Mouse (Mus musculus) CH12.LX (cell line): ENCODE results near the gene A730009L09Rik. TPM values are rescaled to one million over a fixed set of nuclear protein-coding genes. Genes with fewer than 3 reads are reported as not detected.
A peak's percentile ranks its signal among the peaks of the same experiment; 100 is the strongest.

Experiments used
- DNase-seq: peaks from one replicate; pipeline ENCODE4 v3.0.0-alpha.2; 2013; ENCODE audit errors: extremely low read depth
- H3K27ac ChIP-seq: 2 replicates; pipeline ENCODE4 v1.5.1; 2012; ENCODE audit warnings: low read depth, mild to moderate bottlenecking, control low read depth, moderate library complexity; ENCODE audit not compliant: insufficient read depth
- H3K27me3 ChIP-seq: replicated peaks from 2 replicates; pipeline ENCODE3; 2012; ENCODE audit warnings: inconsistent platforms
- H3K36me3 ChIP-seq, 2 experiments: replicated peaks in 1 of 2; 2 replicates each; pipeline versions ENCODE3 to v1.6.1; 2012; ENCODE audit warnings: inconsistent platforms in 1 of 2, low read length in 1 of 2, mild to moderate bottlenecking in 1 of 2, mixed read lengths in 1 of 2, moderate library complexity in 1 of 2; ENCODE audit not compliant: control insufficient read depth in 1 of 2, insufficient read depth in 1 of 2
- H3K4me1 ChIP-seq, 2 experiments: 2 replicates each; pipeline ENCODE4 v1.6.1; 2012; ENCODE audit warnings: inconsistent platforms in 1 of 2, moderate library complexity in 1 of 2; ENCODE audit not compliant: insufficient read depth in 2 of 2, control insufficient read depth in 1 of 2
- H3K4me2 ChIP-seq: 2 replicates; pipeline ENCODE4 v1.6.1; 2012; ENCODE audit warnings: low read depth, mild to moderate bottlenecking, control low read depth; ENCODE audit not compliant: poor library complexity, insufficient read depth, severe bottlenecking
- H3K4me3 ChIP-seq, 3 experiments: fragments of 150-350 bp in 1 of 3; sonication (generic) in 1 of 3; replicated peaks in 1 of 3; 2 replicates each; pipeline versions ENCODE3 to v1.5.1; 2011 to 2012; ENCODE audit warnings: low read depth in 2 of 3, low read length in 2 of 3, mild to moderate bottlenecking in 2 of 3, moderate library complexity in 2 of 3, control low read depth in 1 of 3, improper control_type of control experiment in 1 of 3, inconsistent platforms in 1 of 3, mixed read lengths in 1 of 3; ENCODE audit not compliant: poor library complexity in 1 of 3
- H3K79me2 ChIP-seq: replicated peaks from 2 replicates; pipeline ENCODE4 v1.6.1; 2012; ENCODE audit warnings: mild to moderate bottlenecking, moderate library complexity; ENCODE audit not compliant: control insufficient read depth, poor library complexity, insufficient read depth, severe bottlenecking; ENCODE audit errors: extremely low read depth
- H3K9ac ChIP-seq: 2 replicates; pipeline ENCODE4 v1.6.1; 2012; ENCODE audit warnings: low read depth, mild to moderate bottlenecking, control low read depth, moderate library complexity; ENCODE audit not compliant: insufficient read depth
- H3K9me3 ChIP-seq: replicated peaks from 2 replicates; pipeline ENCODE3; 2012; ENCODE audit warnings: low read length, inconsistent platforms, mixed read lengths
- BHLHE40 ChIP-seq: IDR thresholded peaks from 2 replicates; pipeline ENCODE4 v1.6.1; 2011; ENCODE audit warnings: mild to moderate bottlenecking, low read depth, low read length, improper control_type of control experiment
- CHD2 ChIP-seq: IDR thresholded peaks from 2 replicates; pipeline ENCODE4 v1.6.1; 2011; ENCODE audit warnings: low read length, improper control_type of control experiment
- ELF1 ChIP-seq: IDR thresholded peaks from 2 replicates; pipeline ENCODE4 v1.6.1; 2014; ENCODE audit warnings: low read depth, mild to moderate bottlenecking, inconsistent platforms, low read length, improper control_type of control experiment
- EP300 ChIP-seq: IDR thresholded peaks from 2 replicates; pipeline ENCODE4 v1.6.1; 2011; ENCODE audit warnings: low read length, improper control_type of control experiment
- ETS1 ChIP-seq: conservative IDR thresholded peaks from 2 replicates; pipeline ENCODE4 v1.6.1; 2012; ENCODE audit warnings: low read depth, mild to moderate bottlenecking, inconsistent platforms, low read length, improper control_type of control experiment, moderate library complexity
- HCFC1 ChIP-seq: IDR thresholded peaks from 2 replicates; pipeline ENCODE4 v1.6.1; 2012; ENCODE audit warnings: low read depth, mild to moderate bottlenecking, inconsistent platforms, low read length, improper control_type of control experiment
- IRF4 ChIP-seq: IDR thresholded peaks from 2 replicates; pipeline ENCODE4 v1.6.1; 2014; ENCODE audit warnings: low read depth, mild to moderate bottlenecking, inconsistent platforms, low read length, improper control_type of control experiment
- JUN ChIP-seq: IDR thresholded peaks from 2 replicates; pipeline ENCODE4 v1.6.1; 2011; ENCODE audit warnings: low read depth, mild to moderate bottlenecking, low read length, improper control_type of control experiment, moderate library complexity; ENCODE audit not compliant: insufficient read depth
- JUND ChIP-seq: conservative IDR thresholded peaks from 2 replicates; pipeline ENCODE4 v1.6.1; 2011; ENCODE audit warnings: low read depth, low read length, improper control_type of control experiment
- MAFK ChIP-seq: IDR thresholded peaks from 2 replicates; pipeline ENCODE4 v1.6.1; 2011; ENCODE audit warnings: low read length, improper control_type of control experiment; ENCODE audit not compliant: insufficient replicate concordance
- MAX ChIP-seq: IDR thresholded peaks from 2 replicates; pipeline ENCODE4 v1.6.1; 2011; ENCODE audit warnings: low read length, improper control_type of control experiment
- MEF2A ChIP-seq: IDR thresholded peaks from 2 replicates; pipeline ENCODE4 v1.6.1; 2014; ENCODE audit warnings: low read depth, mild to moderate bottlenecking, inconsistent platforms, low read length, improper control_type of control experiment, borderline replicate concordance
- MXI1 ChIP-seq: IDR thresholded peaks from 2 replicates; pipeline ENCODE4 v1.6.1; 2011; ENCODE audit warnings: mild to moderate bottlenecking, low read depth, low read length, improper control_type of control experiment
- MYC ChIP-seq: IDR thresholded peaks from 2 replicates; pipeline ENCODE4 v1.6.1; 2011; ENCODE audit warnings: low read depth, mild to moderate bottlenecking, improper control_type of control experiment, low read length
- POLR2AphosphoS2 ChIP-seq: IDR thresholded peaks from 2 replicates; pipeline ENCODE4 v1.6.1; 2011; ENCODE audit warnings: low read depth, low read length, improper control_type of control experiment
- RCOR1 ChIP-seq: conservative IDR thresholded peaks from 2 replicates; pipeline ENCODE4 v1.6.1; 2012; ENCODE audit warnings: low read depth, mild to moderate bottlenecking, inconsistent platforms, low read length, improper control_type of control experiment
- SMC3 ChIP-seq: IDR thresholded peaks from 2 replicates; pipeline ENCODE4 v1.6.1; 2011; ENCODE audit warnings: low read depth, low read length, improper control_type of control experiment
- TBP ChIP-seq: conservative IDR thresholded peaks from 2 replicates; pipeline ENCODE4 v1.6.1; 2011; ENCODE audit warnings: low read depth, low read length, improper control_type of control experiment
- TCF12 ChIP-seq: IDR thresholded peaks from 2 replicates; pipeline ENCODE4 v1.6.1; 2014; ENCODE audit warnings: low read depth, mild to moderate bottlenecking, inconsistent platforms, low read length, improper control_type of control experiment
- USF1 ChIP-seq: IDR thresholded peaks from 2 replicates; pipeline ENCODE4 v1.6.1; 2014; ENCODE audit warnings: low read depth, mild to moderate bottlenecking, inconsistent platforms, low read length, improper control_type of control experiment
- USF2 ChIP-seq: conservative IDR thresholded peaks from 2 replicates; pipeline ENCODE4 v1.6.1; 2011; ENCODE audit warnings: low read depth, low read length, improper control_type of control experiment
- ZC3H11A ChIP-seq: IDR thresholded peaks from 2 replicates; pipeline ENCODE4 v1.6.1; 2012; ENCODE audit warnings: low read depth, mild to moderate bottlenecking, inconsistent platforms, low read length, improper control_type of control experiment
- dilution Hi-C: fragments of 300-500 bp; cut with MboI; formaldehyde crosslinking; loops from 2 replicates; pipeline ENCODE4 v1.14.3; 2020; ENCODE audit warnings: low sequenced_read_pairs; ENCODE audit not compliant: extremely low pct_unique_long_range_greater_than_20kb, extremely low pct_ligation_motif_present
- in situ Hi-C: fragments of 300-500 bp; cut with MboI; formaldehyde crosslinking; loops from 3 replicates; pipeline ENCODE4 v1.14.3; 2019; ENCODE audit warnings: low sequenced_read_pairs, low pct_ligation_motif_present, low pct_unique_long_range_greater_than_20kb, mixed read lengths
- polyA plus RNA-seq: library from polyadenylated mRNA; unstranded; fragments of >175 nt; gene quantifications from 2 replicates; pipeline ENCODE4 v1.2.1, GENCODE M21; 2012; ENCODE audit warnings: low read depth; ENCODE audit not compliant: insufficient read length
- total RNA-seq, 2 experiments: library from RNA; depleted of rRNA; stranded (reverse); fragments of 300-350 nt in 1 of 2; fragments of >200 nt in 1 of 2; gene quantifications; 2 replicates each; pipeline ENCODE4 v1.2.3; 2012 to 2014

A730009L09Rik gene
- total RNA-seq (2012; rRNA removed) (not detected in 2 replicates), total RNA-seq (2014; rRNA removed) (not detected in 2 replicates), polyA plus RNA-seq (not detected in 2 replicates)

DNA sequence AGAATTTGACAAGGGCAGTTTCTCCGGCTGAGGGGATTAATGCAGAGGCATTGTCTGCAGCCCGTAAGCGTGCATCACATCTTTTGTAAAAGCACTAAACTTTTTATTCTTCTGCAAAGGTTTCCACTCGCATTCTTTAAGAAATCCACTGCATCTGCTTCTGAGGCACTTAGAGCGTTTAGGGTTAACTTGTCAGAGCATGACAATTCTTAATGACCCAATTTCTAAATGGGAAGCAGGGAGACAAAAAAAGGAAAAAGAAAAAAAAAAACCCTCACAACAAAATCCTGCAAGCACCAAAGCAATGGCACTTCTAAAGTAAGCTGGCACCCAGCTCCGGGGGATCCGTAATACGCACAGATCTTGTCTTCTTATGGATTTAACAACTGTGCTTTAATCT, at the start of gene A730009L09Rik:
TSS of gene A730009L09Rik (plus strand) at position 301 of the 400 bp plus-strand sequence.
- Histone ChIP-seq H3K9ac (no peak within 1 kb of the TSS), H3K4me1 (no peaks in the 10 kb centered on the region), H3K9me3 (peaks cover 4% of the 10 kb centered on the region), H3K4me3 (no peak within 1 kb of the TSS), H3K36me3 (no peaks in the 10 kb centered on the region), H3K27me3 (no peaks in the 10 kb centered on the region), H3K4me2 (no peak within 1 kb of the TSS), H3K79me2 (no peaks in the 10 kb centered on the region), H3K27ac (no peak within 1 kb of the TSS)
- TF ChIP-seq RCOR1 = no peak
- no peak for TF ChIP-seq MYC
- no peak for TF ChIP-seq POLR2AphosphoS2
- no peak for TF ChIP-seq BHLHE40
- TF ChIP-seq MXI1 = no peak
- no peak for TF ChIP-seq IRF4
- dilution Hi-C loops = no loop called here
- in situ Hi-C loops = no loop called here
- no peak for DNase-seq

DNA sequence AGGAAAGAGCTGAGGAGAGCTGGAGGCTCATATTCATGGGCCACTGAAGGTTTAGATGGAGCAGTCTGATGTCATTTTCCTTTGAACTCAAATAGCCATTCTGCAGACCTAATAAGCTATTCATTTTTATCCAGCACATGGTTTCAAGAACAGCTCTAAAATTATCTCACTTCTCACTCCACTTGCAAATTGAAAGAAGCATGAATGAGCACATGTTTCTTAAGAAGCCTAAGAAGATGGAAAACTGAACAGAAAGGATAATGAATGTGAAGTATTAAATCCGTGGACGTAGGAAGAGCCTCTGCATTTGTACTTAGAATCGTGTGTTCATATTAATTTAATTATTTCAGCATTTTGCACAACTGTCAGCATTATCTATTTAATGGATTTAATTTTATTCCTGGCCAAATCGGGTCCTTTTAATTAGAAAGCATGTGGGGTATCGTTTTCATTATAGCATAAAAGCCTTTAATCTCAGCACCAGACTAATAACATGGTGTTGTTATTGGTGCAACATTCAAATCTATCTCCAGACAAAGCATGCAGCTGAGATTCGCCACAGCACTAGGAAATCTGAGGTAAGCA, 49.2 kb upstream of the A730009L09Rik start:
- TF ChIP-seq MAX (peak; percentile 73; the same call in 1 of the 2 replicates), MYC (peak; percentile 78), BHLHE40 (peak; percentile 46), IRF4 (no peak), ETS1 (0 out of 2 replicates have a peak, but pooled peaks have one; percentile 16), EP300 (peak; percentile 12; the same call in 1 of the 2 replicates)
- TF ChIP-seq, all 38 proteins: peak for 5
- Histone ChIP-seq H3K27me3 (no peaks in the 10 kb centered on the region), H3K4me1 (peaks cover 0 to 28% of the 10 kb centered on the region in 2 experiments; a peak in 2 of 4 replicates), H3K4me3 (no peak overlapping the region), H3K36me3 (no peaks in the 10 kb centered on the region), H3K79me2 (no peaks in the 10 kb centered on the region), H3K9ac (no peak overlapping the region), H3K27ac (no peak overlapping the region), H3K4me2 (no peak overlapping the region; the same call in 1 of the 2 replicates), H3K9me3 (no peaks in the 10 kb centered on the region)
- DNase-seq = no peak
- dilution Hi-C loops = no loop called here
- in situ Hi-C loops = no loop called here

DNA sequence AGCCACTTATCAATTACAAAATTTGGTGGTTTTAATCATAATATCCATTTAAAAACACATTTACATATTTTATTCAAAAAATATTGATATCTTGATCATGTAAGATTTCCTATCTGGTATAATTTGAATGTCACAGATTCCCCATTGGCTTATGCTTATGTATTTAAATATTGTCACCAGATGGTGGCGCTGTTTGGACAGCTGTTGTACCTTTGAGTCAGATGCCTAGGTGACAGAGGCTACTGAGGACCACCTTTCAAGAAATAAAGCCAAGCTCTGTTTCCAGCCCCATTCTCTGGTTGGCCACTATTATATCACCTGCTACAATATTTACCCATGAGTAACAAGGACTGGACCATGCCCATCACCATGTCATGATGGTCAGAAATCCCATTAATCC, 46.0 kb upstream of the A730009L09Rik start:
- no peak overlapping the region for H3K9ac ChIP-seq
- no peaks in the 10 kb centered on the region for H3K27me3 ChIP-seq
- no peak overlapping the region for H3K4me2 ChIP-seq
- DNase-seq = peak; percentile 87
- H3K9me3 ChIP-seq = no peaks in the 10 kb centered on the region
- dilution Hi-C loops (no loop called here), in situ Hi-C loops (no loop called here)
- H3K27ac ChIP-seq = no peak overlapping the region
- H3K79me2 ChIP-seq = no peaks in the 10 kb centered on the region
- peaks cover 0 to 31% of the 10 kb centered on the region in 2 experiments; a peak in 3 of 4 replicates for H3K4me1 ChIP-seq
- H3K36me3 ChIP-seq = no peaks in the 10 kb centered on the region
- no peak overlapping the region for H3K4me3 ChIP-seq
- TF ChIP-seq CHD2 (no peak), ZC3H11A (peak; percentile 63), TBP (no peak), USF1 (no peak), IRF4 (peak; percentile 56; the same call in 1 of the 2 replicates), JUND (no peak; the same call in 1 of the 2 replicates), MEF2A (peak; percentile 23; the same call in 1 of the 2 replicates), BHLHE40 (peak; percentile 22; the same call in 1 of the 2 replicates), MXI1 (no peak), ELF1 (0 out of 2 replicates have a peak, but pooled peaks have one; percentile 21), USF2 (no peak), JUN (no peak), RCOR1 (no peak), SMC3 (peak; percentile 84), TCF12 (0 out of 2 replicates have a peak, but pooled peaks have one; percentile 39), MAFK (0 out of 2 replicates have a peak, but pooled peaks have one; percentile 14), HCFC1 (no peak)
